Mouse (Mus musculus) heart, embryonic 10.5 days (tissue): ENCODE results near the gene Vcp. TPM values are rescaled to one million over a fixed set of nuclear protein-coding genes. Genes with fewer than 3 reads are reported as not detected.

Experiments used
- DNase-seq: peaks from one replicate; pipeline ENCODE4 v3.0.0-alpha.2; 2017; ENCODE audit warnings: low spot score
- H3K27ac ChIP-seq: fragments of 300-500 bp; sonication (generic); 2 replicates; pipeline ENCODE4 v1.5.1; 2016; ENCODE audit warnings: mild to moderate bottlenecking
- H3K27me3 ChIP-seq: fragments of 300-500 bp; sonication (generic); 2 replicates; pipeline ENCODE4 v1.6.1; 2016; ENCODE audit warnings: mild to moderate bottlenecking; ENCODE audit not compliant: poor library complexity, insufficient read depth, severe bottlenecking
- H3K36me3 ChIP-seq: fragments of 300-500 bp; sonication (generic); 2 replicates; pipeline ENCODE4 v1.6.1; 2016; ENCODE audit warnings: mild to moderate bottlenecking, moderate library complexity
- H3K4me1 ChIP-seq: fragments of 300-500 bp; sonication (generic); 2 replicates; pipeline ENCODE4 v1.6.1; 2016; ENCODE audit warnings: mild to moderate bottlenecking
- H3K4me3 ChIP-seq: fragments of 300-500 bp; sonication (generic); 2 replicates; pipeline ENCODE4 v1.5.1; 2016; ENCODE audit warnings: mild to moderate bottlenecking, moderate library complexity
- H3K9me3 ChIP-seq: fragments of 300-500 bp; sonication (generic); 2 replicates; pipeline ENCODE4 v1.6.1; 2016; ENCODE audit warnings: mild to moderate bottlenecking, moderate library complexity
- WGBS: fragments of 180-500 bp; shearing (Covaris S2); methylation state at CpG from one replicate; pipeline ENCODE4 v1.1.7; 2016; 5-methylcytosine and 5-hydroxymethylcytosine counted together
- polyA plus RNA-seq: library from polyadenylated mRNA; unstranded; fragments of >200 nt; fragmentation: Nextera tagmentation; extraction: Ambion mirVana; gene quantifications from 2 replicates; pipeline ENCODE4 v1.2.1, GENCODE M21; 2016

The Vcp gene
- polyA plus RNA-seq, 1 experiment from 2014 or later: 588 TPM

DNA sequence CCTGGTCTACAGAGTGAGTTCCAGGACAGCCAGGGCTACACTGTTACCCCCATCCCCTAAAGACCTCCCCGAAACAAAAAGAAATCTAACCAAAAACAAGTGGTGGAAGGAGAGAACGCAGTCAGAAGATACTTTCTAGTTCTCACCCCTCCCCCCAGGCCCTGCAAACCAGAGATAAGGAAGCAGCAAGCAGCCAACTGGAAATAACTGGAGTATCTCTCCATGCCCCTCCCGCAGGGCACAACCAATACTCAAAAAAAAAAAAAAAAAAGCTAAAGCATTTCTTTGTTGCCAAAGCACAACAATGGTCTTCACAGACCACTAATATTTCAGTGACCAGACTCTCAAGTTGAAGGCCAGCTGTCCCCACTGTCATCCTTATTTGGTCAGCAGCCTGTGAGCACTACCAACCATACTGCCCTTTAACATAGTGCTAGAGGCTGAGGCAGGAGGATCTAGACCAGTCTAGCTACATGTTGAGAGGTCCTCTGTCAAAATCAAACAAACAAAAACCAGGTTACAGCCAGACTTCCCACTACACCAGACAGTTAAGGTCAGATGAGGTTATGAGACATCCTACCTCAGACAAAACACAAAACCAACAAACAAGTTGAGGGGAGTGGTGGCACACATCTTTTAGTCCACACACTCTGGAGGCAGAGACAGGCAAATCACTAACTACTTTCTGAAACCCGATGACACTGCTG lies 37.7 kb upstream of the Vcp start:
- Histone ChIP-seq H3K4me1 (peaks cover 48% of the 10 kb centered on the region), H3K27me3 (no peaks in the 10 kb centered on the region), H3K27ac (peak overlapping the region; percentile 69; the same call in 1 of the 2 replicates), H3K36me3 (peaks cover 32% of the 10 kb centered on the region), H3K4me3 (no peak overlapping the region), H3K9me3 (no peaks in the 10 kb centered on the region)
- DNase-seq: peak; percentile 90
- 33% methylated on average over 4 of the region's 4 CpGs for WGBS

DNA sequence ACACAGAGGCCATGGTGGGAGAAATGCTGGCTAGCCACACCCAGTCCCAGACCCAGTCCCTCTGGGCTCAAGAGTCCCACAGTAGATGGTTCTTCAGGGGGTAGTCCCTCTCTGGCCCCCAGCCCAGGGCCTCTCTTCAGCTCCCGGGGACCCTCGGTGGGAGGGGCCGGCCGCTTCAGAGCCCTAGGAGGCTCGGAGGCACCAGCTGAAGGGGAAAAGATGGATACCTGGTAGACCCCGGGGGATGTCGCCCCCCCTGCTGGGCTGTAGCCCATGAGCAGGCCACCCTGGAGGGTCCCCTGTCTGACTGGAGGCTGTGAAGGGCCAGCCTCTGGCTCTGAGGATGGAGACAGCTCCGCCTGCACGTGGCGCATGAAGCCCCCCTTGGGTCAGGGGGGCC lies 36.0 kb upstream of the Vcp start:
- DNase-seq: no peak
- H3K27me3 ChIP-seq: no peaks in the 10 kb centered on the region
- no peaks in the 10 kb centered on the region for H3K9me3 ChIP-seq
- peaks cover 54% of the 10 kb centered on the region for H3K4me1 ChIP-seq
- WGBS: 92% methylated on average over 10 of the region's 10 CpGs
- H3K4me3 ChIP-seq: no peak overlapping the region
- peaks cover 32% of the 10 kb centered on the region for H3K36me3 ChIP-seq
- H3K27ac ChIP-seq: peak overlapping the region; percentile 54; the same call in 1 of the 2 replicates

DNA sequence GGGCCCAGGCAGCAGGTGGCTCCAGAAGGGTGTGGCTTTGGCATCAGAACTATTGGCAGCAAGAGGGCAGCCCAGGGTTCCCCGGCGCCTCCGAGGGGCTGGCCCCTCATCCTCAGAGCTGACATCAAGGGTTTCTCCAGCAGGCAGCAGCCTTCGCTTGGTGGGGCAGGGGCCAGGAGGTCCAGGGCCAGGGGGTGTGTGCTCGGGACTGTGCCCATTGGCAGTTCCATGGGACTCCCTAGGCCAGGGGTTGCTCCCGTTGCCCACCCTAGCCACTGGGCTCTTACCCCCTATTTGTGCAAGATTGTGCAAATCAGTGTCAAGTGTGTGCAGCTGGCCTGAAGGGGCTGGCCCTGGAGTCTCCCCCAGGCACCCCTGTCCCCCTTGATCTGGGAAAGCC lies 35.5 kb upstream of the Vcp start:
- peaks cover 51% of the 10 kb centered on the region for H3K4me1 ChIP-seq
- no peaks in the 10 kb centered on the region for H3K27me3 ChIP-seq
- no peak overlapping the region for H3K27ac ChIP-seq
- H3K36me3 ChIP-seq: peaks cover 32% of the 10 kb centered on the region
- 90% methylated on average over 6 of the region's 6 CpGs for WGBS
- no peaks in the 10 kb centered on the region for H3K9me3 ChIP-seq
- no peak overlapping the region for H3K4me3 ChIP-seq
- DNase-seq: no peak

GRCm38 (mm10) chr4:43033481-43033880 lies 33.2 kb upstream of the Vcp start:
- Histone ChIP-seq H3K9me3 (no peaks in the 10 kb centered on the region), H3K36me3 (peaks cover 47% of the 10 kb centered on the region), H3K27ac (no peak overlapping the region), H3K4me3 (no peak overlapping the region), H3K4me1 (peaks cover 41% of the 10 kb centered on the region), H3K27me3 (no peaks in the 10 kb centered on the region)
- no peak for DNase-seq
- WGBS: 78% methylated on average over 14 of the region's 14 CpGs

- Histone ChIP-seq H3K9me3 (no peaks in the 10 kb centered on the region), H3K36me3 (peaks cover 57% of the 10 kb centered on the region), H3K27me3 (no peaks in the 10 kb centered on the region), H3K4me1 (peaks cover 32% of the 10 kb centered on the region), H3K27ac (no peak overlapping the region), H3K4me3 (no peak overlapping the region)
- no peak for DNase-seq
- 100% methylated on average over 1 of the region's 1 CpGs for WGBS
Observed at GRCm38 (mm10) chr4:43032501-43032900, 32.2 kb upstream of the Vcp start.

DNA sequence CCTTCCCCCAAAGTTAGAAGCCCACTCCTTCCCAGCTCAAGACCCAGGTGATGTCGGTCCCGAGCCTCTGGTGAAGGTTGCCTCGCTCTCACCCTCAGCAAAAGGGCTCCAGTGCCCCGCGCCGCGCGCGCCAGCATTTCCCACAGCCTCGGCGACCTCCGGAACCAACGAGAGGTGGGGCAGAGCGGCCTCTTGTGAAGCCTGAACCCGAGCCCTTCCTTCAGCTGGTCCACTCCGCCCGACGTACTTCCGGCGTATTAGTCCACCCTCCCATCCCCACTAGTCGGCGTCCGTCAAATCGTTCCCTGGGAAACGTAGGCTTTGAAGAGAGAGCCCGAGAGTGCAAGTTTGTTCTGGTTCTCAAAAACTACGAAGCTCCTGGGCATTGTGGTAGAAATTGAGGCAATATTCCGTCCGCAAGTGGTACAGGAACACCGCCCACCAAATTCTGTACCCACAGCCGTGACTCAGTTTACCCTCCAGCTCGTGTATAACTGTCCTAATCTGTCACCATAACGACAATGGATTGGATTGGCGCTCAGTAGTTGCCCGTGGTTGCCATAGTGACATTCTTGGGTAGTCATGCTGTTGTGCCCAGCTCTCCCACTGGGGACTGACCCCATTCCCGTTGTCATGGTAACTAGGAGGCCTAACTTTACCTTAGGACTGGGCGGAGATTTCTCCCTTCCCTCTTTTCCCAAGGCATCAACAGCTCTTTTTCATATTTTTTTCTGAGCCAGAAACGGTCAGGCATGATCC lies 31.1 kb upstream of the Vcp start, which contains the start of gene Stoml2:
Gene Stoml2 (minus strand): TSS at position 474 of the 759 bp plus-strand sequence.
- DNase-seq: peak; percentile 98
- 1% methylated on average over 38 of the region's 38 CpGs for WGBS
- Histone ChIP-seq H3K4me3 (peak within 1 kb of the TSS; percentile 73), H3K36me3 (peaks cover 64% of the 10 kb centered on the region), H3K27me3 (no peaks in the 10 kb centered on the region), H3K9me3 (no peaks in the 10 kb centered on the region), H3K4me1 (peaks cover 22% of the 10 kb centered on the region), H3K27ac (peak within 1 kb of the TSS; percentile 96)

DNA sequence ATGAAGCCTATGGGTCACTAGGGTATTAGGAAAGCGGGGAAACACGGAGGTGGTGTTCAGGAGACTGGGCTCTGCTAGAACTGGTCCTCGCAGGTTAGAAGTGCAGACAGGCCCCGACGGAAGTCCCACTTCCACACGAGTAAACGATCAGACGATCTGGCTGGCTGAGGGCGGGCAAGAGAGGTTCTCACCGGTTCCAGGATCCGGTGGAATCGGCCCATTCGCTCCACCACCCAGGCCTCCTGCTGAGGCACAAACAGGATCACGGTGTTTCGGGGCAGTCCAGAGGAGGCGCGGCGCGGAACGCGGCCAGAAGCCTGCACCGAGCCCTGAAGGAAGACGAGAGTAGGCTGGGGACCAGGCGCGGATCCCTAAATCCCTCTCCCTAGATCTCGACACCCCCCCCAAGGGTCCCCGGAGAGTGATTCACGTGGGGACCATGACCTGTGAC lies 30.5 kb upstream of the Vcp start:
- H3K4me3 ChIP-seq: peak overlapping the region; percentile 73
- H3K36me3 ChIP-seq: peaks cover 57% of the 10 kb centered on the region
- H3K4me1 ChIP-seq: peaks cover 19% of the 10 kb centered on the region
- no peak for DNase-seq
- 2% methylated on average over 28 of the region's 28 CpGs for WGBS
- H3K27me3 ChIP-seq: no peaks in the 10 kb centered on the region
- H3K27ac ChIP-seq: peak overlapping the region; percentile 96
- no peaks in the 10 kb centered on the region for H3K9me3 ChIP-seq

DNA sequence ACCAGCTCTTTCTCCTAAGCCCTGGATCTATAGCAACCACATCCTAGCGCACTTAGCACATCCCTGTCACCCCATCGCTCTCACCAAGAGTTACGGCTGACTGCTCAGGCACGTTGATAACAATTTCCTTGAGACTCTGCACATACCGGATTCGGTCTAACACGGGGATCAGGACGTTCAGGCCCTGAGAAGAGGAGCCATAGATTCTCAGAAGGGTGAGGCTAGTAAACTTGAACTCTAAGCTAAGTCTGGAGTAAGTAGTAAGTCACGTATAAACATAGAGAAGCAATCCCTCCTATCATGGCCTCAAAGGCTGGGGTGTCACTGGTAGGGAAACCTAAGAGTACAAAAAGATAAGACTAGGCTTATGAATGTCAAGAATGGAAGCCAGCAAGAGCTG lies 30.0 kb upstream of the Vcp start:
- Histone ChIP-seq H3K27ac (peak overlapping the region; percentile 96), H3K27me3 (no peaks in the 10 kb centered on the region), H3K36me3 (peaks cover 54% of the 10 kb centered on the region), H3K9me3 (no peaks in the 10 kb centered on the region), H3K4me3 (peak overlapping the region; percentile 73), H3K4me1 (peaks cover 19% of the 10 kb centered on the region)
- DNase-seq: no peak
- whole genome bisulfite sequencing: 66% methylated on average over 9 of the region's 9 CpGs

- no peak overlapping the region; the same call in 1 of the 2 replicates for H3K4me3 ChIP-seq
Observed at GRCm38 (mm10) chr4:43029749-43030148, 29.4 kb upstream of the Vcp start.

DNA sequence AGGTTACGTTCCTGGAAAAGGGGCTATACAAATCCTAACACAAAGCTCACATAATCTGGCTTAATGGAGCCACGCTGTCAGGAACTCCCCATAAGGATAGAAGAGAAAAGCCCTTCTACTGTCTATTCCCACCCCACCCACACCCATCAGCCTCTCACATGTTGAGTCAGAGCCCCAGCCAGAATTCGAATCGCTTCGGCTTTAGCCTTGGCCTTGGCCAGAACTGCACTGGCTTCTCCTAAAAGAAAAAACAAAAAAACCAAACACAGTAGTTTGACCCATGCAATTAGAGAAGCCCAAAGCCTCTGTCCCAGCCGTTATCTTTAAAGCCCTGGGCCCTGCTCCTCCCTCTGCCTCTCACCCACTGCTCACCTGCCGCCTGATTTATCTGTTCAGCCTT lies 28.8 kb upstream of the Vcp start:
- 92% methylated on average over 7 of the region's 7 CpGs for WGBS
- Histone ChIP-seq H3K9me3 (no peaks in the 10 kb centered on the region), H3K27ac (no peak overlapping the region), H3K4me1 (peaks cover 31% of the 10 kb centered on the region), H3K36me3 (peaks cover 52% of the 10 kb centered on the region), H3K4me3 (no peak overlapping the region), H3K27me3 (no peaks in the 10 kb centered on the region)
- DNase-seq: no peak

More at GRCm38 (mm10) chr4:43029749-43030148, 29.4 kb upstream of the Vcp start:
- Histone ChIP-seq H3K4me1 (peaks cover 25% of the 10 kb centered on the region), H3K27ac (no peak overlapping the region), H3K9me3 (no peaks in the 10 kb centered on the region), H3K36me3 (peaks cover 52% of the 10 kb centered on the region), H3K27me3 (no peaks in the 10 kb centered on the region)
- no peak for DNase-seq
- 89% methylated on average over 9 of the region's 9 CpGs for whole genome bisulfite sequencing

DNA sequence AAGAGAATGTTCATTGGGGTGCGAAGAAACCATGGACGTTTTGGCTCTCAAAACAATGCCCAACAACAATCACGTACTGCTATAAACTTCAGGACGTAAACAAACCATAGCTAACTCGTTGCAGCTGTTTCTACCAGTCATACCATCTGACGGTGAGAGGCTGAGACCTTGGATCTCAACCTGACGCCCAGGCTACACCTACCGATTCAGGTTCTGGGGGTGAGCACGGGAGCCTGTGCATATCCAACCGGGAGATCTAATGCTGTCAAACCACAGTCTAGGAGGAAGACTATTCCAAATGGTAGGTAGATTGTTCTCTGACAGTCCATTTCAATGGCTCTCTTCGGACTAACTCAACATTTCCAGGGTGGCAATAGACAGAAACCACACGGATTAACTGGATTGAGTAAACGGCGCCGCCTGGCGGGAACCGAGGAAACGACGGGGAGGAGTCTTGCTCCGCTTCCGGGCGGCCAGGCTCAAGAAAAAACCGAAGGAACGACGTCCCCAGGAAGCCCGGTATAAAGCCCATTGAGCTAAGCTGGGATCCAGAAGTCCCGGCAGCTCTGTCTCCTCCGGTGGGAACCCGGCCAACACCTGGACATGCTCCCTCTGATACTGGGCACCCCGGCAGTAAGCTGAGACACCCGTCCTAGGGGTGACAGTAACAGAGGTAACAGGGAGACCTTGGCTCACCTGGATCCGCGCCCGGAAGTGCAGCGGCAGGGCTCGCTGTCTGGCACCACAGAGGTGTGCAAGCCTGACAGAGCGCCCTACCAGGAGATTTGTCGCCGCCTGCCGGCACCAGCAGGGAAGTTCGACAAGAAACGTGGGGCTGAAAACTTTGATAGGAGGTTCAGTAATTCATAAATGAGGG lies 25.0 kb upstream of the Vcp start, which contains the start of gene Pigo:
Gene Pigo (minus strand): TSS at position 736 of the 877 bp plus-strand sequence.
- peak; percentile 96 for DNase-seq
- Histone ChIP-seq H3K27ac (peak within 1 kb of the TSS; percentile 90), H3K4me3 (peak within 1 kb of the TSS; percentile 74), H3K36me3 (peaks cover 81% of the 10 kb centered on the region), H3K4me1 (peaks cover 20% of the 10 kb centered on the region), H3K9me3 (no peaks in the 10 kb centered on the region), H3K27me3 (no peaks in the 10 kb centered on the region)
- WGBS: 8% methylated on average over 42 of the region's 42 CpGs

GRCm38 (mm10) chr4:43024673-43025072 lies 24.4 kb upstream of the Vcp start:
- Histone ChIP-seq H3K27me3 (no peaks in the 10 kb centered on the region), H3K9me3 (no peaks in the 10 kb centered on the region), H3K36me3 (peaks cover 84% of the 10 kb centered on the region), H3K4me1 (peaks cover 14% of the 10 kb centered on the region), H3K27ac (peak overlapping the region; percentile 90), H3K4me3 (peak overlapping the region; percentile 74)
- DNase-seq: no peak
- 73% methylated on average over 14 of the region's 14 CpGs for WGBS
